Mouse (Mus musculus) testis, adult 2 months (tissue): ENCODE data around the gene Olfr1151.

Experiments
- CTCF ChIP-seq: fragments of 200-500 bp; IDR thresholded peaks from 2 replicates; pipeline ENCODE4 v1.5.1; 2012; ENCODE audit warnings: low read depth, mild to moderate bottlenecking, inconsistent platforms, low read length, moderate library complexity; ENCODE audit not compliant: control insufficient read depth, insufficient read depth, insufficient replicate concordance
- POLR2A ChIP-seq: fragments of 200-500 bp; IDR thresholded peaks from 2 replicates; pipeline ENCODE4 v1.6.1; 2012; ENCODE audit warnings: low read depth, mild to moderate bottlenecking, inconsistent platforms, low read length, moderate library complexity; ENCODE audit not compliant: control insufficient read depth

GRCm38 (mm10) chr2:87855562-87855961 lies at the start of gene Olfr1151:
- TF ChIP-seq CTCF (no peak), POLR2A (no peak)
